Mouse (Mus musculus): ENCODE measurements at regions not wholly inside any gene's neighbourhood (a gene's known extent, or its start where the extent isn't known, plus 50 kb on each side); places are given as distances from the start of the nearest gene placed in this dataset.

DNA sequence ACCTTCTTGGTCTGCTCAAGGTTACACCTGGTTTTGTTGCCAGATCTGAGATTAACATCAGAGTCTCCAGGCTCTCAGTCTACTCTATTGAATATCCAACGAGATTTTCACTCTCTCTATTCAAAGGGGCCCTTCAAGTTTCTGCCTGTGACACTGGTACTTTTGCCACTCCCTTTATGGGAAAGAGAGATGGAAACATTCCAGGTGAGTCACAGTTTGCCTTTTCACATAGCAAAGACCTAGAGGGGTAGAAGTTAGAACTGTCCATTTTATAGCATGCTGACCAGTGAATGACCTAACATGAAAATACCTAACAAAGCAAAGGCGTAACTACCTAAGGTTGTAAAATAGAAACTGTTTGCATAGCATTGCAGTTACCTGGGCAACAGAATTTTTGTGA is 250.4 kb upstream of the N6amt1 start:
- TF ChIP-seq CTCF (conservative IDR thresholded peaks at IDR 0.05; ENCODE audit: insufficient read depth, insufficient read length, low read depth, low read length) (no peak), POLR2A (IDR thresholded peaks at IDR 0.05; ENCODE audit: low read depth, low read length) (no peak)

Measured in kidney, adult 2 months (tissue).